Mouse (Mus musculus): ENCODE results near the gene Pced1b. TPM values are rescaled to one million over a fixed set of nuclear protein-coding genes. Genes with fewer than 3 reads are reported as not detected.
A peak's percentile ranks its signal among the peaks of the same experiment; 100 is the strongest.
"Not testable (repeated sequence)": the region's sequence is repeated elsewhere in the genome, so short reads cannot be mapped to it uniquely, and the experiment has no call there.

Pced1b gene
- 1 to 10 TPM; 7.7 to 8.1 TPM for total RNA-seq (2021)
- long read RNA-seq, experiment 1, partial matches to known transcripts = 0 of 1 reads
- long read RNA-seq, experiment 1, other reads (novel, unspliced or antisense) = 1 of 1 reads
- long read RNA-seq, experiment 2 = 0 reads

GRCm38 (mm10) chr15:97246911-97247790, at the start of gene Pced1b, which contains the start of gene Amigo2:
Pced1b (plus strand) TSS chr15:97247107.
Amigo2 (minus strand) TSS chr15:97247287.
- DNase-seq (ENCODE audit: low spot score in 2 of 2) = peak in 1 of 2 experiments; percentile 53

- no peak for DNase-seq (ENCODE audit: low spot score in 2 of 2)
Measured at GRCm38 (mm10) chr15:97204889-97205288, 42.0 kb upstream of the Pced1b start.

GRCm38 (mm10) chr15:97205776-97206175, 41.1 kb upstream of the Pced1b start:
- no peak for DNase-seq (ENCODE audit: low spot score in 2 of 2)

GRCm38 (mm10) chr15:97206506-97206905, 40.4 kb upstream of the Pced1b start:
- DNase-seq (ENCODE audit: low spot score in 2 of 2) = no peak

GRCm38 (mm10) chr15:97209754-97210153, 37.2 kb upstream of the Pced1b start:
- DNase-seq (ENCODE audit: low spot score in 2 of 2) = not testable (repeated sequence)

GRCm38 (mm10) chr15:97212501-97213477, 34.1 kb upstream of the Pced1b start:
- no peak for DNase-seq (ENCODE audit: low spot score in 2 of 2)

- DNase-seq (ENCODE audit: low spot score in 2 of 2) = no peak
Measured at GRCm38 (mm10) chr15:97216843-97217242, 30.1 kb upstream of the Pced1b start.

- DNase-seq (ENCODE audit: low spot score in 2 of 2) = no peak
Measured at GRCm38 (mm10) chr15:97223431-97223830, 23.5 kb upstream of the Pced1b start.

- no peak for DNase-seq (ENCODE audit: low spot score in 2 of 2)
Measured at GRCm38 (mm10) chr15:97224003-97224402, 22.9 kb upstream of the Pced1b start.

GRCm38 (mm10) chr15:97229494-97230077, 17.3 kb upstream of the Pced1b start:
- no peak for DNase-seq (ENCODE audit: low spot score in 2 of 2)

- no peak for DNase-seq (ENCODE audit: low spot score in 2 of 2)
Measured at GRCm38 (mm10) chr15:97234076-97234475, 12.8 kb upstream of the Pced1b start.

GRCm38 (mm10) chr15:97235183-97235582, 11.7 kb upstream of the Pced1b start:
- no peak for DNase-seq (ENCODE audit: low spot score in 2 of 2)

- no peak for DNase-seq (ENCODE audit: low spot score in 2 of 2)
Measured at GRCm38 (mm10) chr15:97236943-97237342, 10.0 kb upstream of the Pced1b start.

GRCm38 (mm10) chr15:97245392-97245791, 1.5 kb upstream of the Pced1b start:
- DNase-seq (ENCODE audit: low spot score in 2 of 2) = no peak

GRCm38 (mm10) chr15:97246256-97246655, 651 bp upstream of the Pced1b start:
- DNase-seq (ENCODE audit: low spot score in 2 of 2) = no peak

GRCm38 (mm10) chr15:97247791-97248161, 869 bp downstream of the Pced1b start:
- DNase-seq (ENCODE audit: low spot score in 2 of 2) = no peak

- no peak for DNase-seq (ENCODE audit: low spot score in 2 of 2)
Measured at GRCm38 (mm10) chr15:97248296-97248695, 1.4 kb downstream of the Pced1b start.

GRCm38 (mm10) chr15:97249322-97249721, 2.4 kb downstream of the Pced1b start:
- DNase-seq (ENCODE audit: low spot score in 2 of 2) = no peak

- no peak for DNase-seq (ENCODE audit: low spot score in 2 of 2)
Measured at GRCm38 (mm10) chr15:97252493-97253034, 5.7 kb downstream of the Pced1b start.

GRCm38 (mm10) chr15:97254375-97254774, 7.5 kb downstream of the Pced1b start:
- no peak for DNase-seq (ENCODE audit: low spot score in 2 of 2)

- DNase-seq (ENCODE audit: low spot score in 2 of 2) = no peak
Measured at GRCm38 (mm10) chr15:97255800-97256199, 8.9 kb downstream of the Pced1b start.

All from layer of hippocampus, postnatal 14 days (tissue).